Mouse (Mus musculus) heart, adult 2 months (tissue): Measurements from ENCODE around the gene Fam83c.

Experiments used
- CTCF ChIP-seq: fragments of 200-600 bp; IDR thresholded peaks from 2 replicates; pipeline ENCODE4 v1.8.1; 2022; ENCODE audit warnings: antibody characterized with exemption, mild to moderate bottlenecking, moderate library complexity
- POLR2A ChIP-seq: fragments of 200-500 bp; IDR thresholded peaks from 2 replicates; pipeline ENCODE4 v1.6.1; 2011; ENCODE audit warnings: mild to moderate bottlenecking, low read depth, low read length, control low read depth; ENCODE audit not compliant: insufficient read depth

GRCm38 (mm10) chr2:155778004-155778403, 56.6 kb downstream of the Fam83c start:
- no peak for TF ChIP-seq POLR2A
- no peak for TF ChIP-seq CTCF
